Mouse (Mus musculus) stomach, postnatal 0 days (tissue): ENCODE measurements around the gene Prkcq. TPM values are rescaled to one million over a fixed set of nuclear protein-coding genes. Genes with fewer than 3 reads are reported as not detected.

Experiments used
- ATAC-seq: fragments of 200-750 bp; cut with Nextera tagmentation; 2 replicates; pipeline ENCODE4 v1.8.0; 2017; ENCODE audit not compliant: low FRiP score, low TSS enrichment
- DNase-seq: peaks from one replicate; pipeline ENCODE4 v3.0.0-alpha.2; 2016; ENCODE audit warnings: low spot score
- H3K27ac ChIP-seq: fragments of 300-500 bp; sonication (generic); replicated peaks from 2 replicates; pipeline ENCODE4 v1.5.1; 2014; ENCODE audit warnings: mild to moderate bottlenecking, control low read depth
- H3K27me3 ChIP-seq: fragments of 300-500 bp; sonication (generic); 2 replicates; pipeline ENCODE4 v1.6.1; 2014; ENCODE audit warnings: low read length; ENCODE audit not compliant: control insufficient read depth, insufficient read depth
- H3K36me3 ChIP-seq: fragments of 300-500 bp; sonication (generic); 2 replicates; pipeline ENCODE4 v1.6.1; 2014; ENCODE audit warnings: low read length, mixed read lengths; ENCODE audit not compliant: control insufficient read depth, insufficient read depth
- H3K4me1 ChIP-seq: fragments of 300-500 bp; sonication (generic); replicated peaks from 2 replicates; pipeline ENCODE4 v1.6.1; 2014; ENCODE audit warnings: antibody characterized with exemption; ENCODE audit not compliant: control insufficient read depth, insufficient read depth
- H3K4me2 ChIP-seq: fragments of 300-500 bp; sonication (generic); replicated peaks from 2 replicates; pipeline ENCODE4 v1.6.1; 2014; ENCODE audit warnings: low read depth, mild to moderate bottlenecking, control low read depth, moderate library complexity
- H3K4me3 ChIP-seq: fragments of 300-500 bp; sonication (generic); 2 replicates; pipeline ENCODE4 v1.5.1; 2014; ENCODE audit warnings: low read depth, low read length, control low read depth
- H3K9ac ChIP-seq: fragments of 300-500 bp; sonication (generic); 2 replicates; pipeline ENCODE4 v1.6.1; 2014; ENCODE audit warnings: mild to moderate bottlenecking, low read length, control low read depth, mixed read lengths
- H3K9me3 ChIP-seq: fragments of 300-500 bp; sonication (generic); 2 replicates; pipeline ENCODE4 v1.6.1; 2016; ENCODE audit warnings: low read length; ENCODE audit not compliant: control insufficient read depth
- CTCF ChIP-seq: IDR thresholded peaks from 2 replicates; pipeline ENCODE4 v1.5.1; 2016; ENCODE audit warnings: antibody characterized with exemption, low read depth, mild to moderate bottlenecking, moderate library complexity
- EP300 ChIP-seq: optimal IDR thresholded peaks from 2 replicates; pipeline ENCODE3; 2016; ENCODE audit warnings: antibody characterized with exemption
- WGBS: fragments of 180-500 bp; shearing (Covaris S2); extraction: QIAGEN DNeasy Blood & Tissue Kit; methylation state at CpG from one replicate; pipeline ENCODE4 v1.1.7; 2014; 5-methylcytosine and 5-hydroxymethylcytosine counted together
- polyA plus RNA-seq: library from polyadenylated mRNA; unstranded; fragments of >200 nt; fragmentation: Nextera tagmentation; extraction: Ambion mirVana; gene quantifications from 2 replicates; pipeline ENCODE4 v1.2.1, GENCODE M21; 2015

Prkcq gene
- polyA plus RNA-seq, 1 experiment from 2014 or later: 0.91 TPM

GRCm38 (mm10) chr2:11189150-11189767 lies 17.4 kb downstream of the Prkcq start:
- no peak overlapping the region for H3K4me3 ChIP-seq
- no peaks in the 10 kb centered on the region for H3K9me3 ChIP-seq
- WGBS: 78% methylated on average over 4 of the region's 4 CpGs
- no peak overlapping the region for H3K4me2 ChIP-seq
- H3K9ac ChIP-seq: no peak overlapping the region
- no peaks in the 10 kb centered on the region for H3K4me1 ChIP-seq
- H3K27ac ChIP-seq: no peak overlapping the region
- H3K27me3 ChIP-seq: no peaks in the 10 kb centered on the region
- ATAC-seq (no peak), DNase-seq (no peak)
- TF ChIP-seq EP300 (no peak), CTCF (no peak)
- H3K36me3 ChIP-seq: no peaks in the 10 kb centered on the region

- Histone ChIP-seq H3K4me2 (peak overlapping the region; percentile 14; the same call in 1 of the 2 replicates), H3K27me3 (no peaks in the 10 kb centered on the region), H3K9ac (no peak overlapping the region), H3K4me1 (no peaks in the 10 kb centered on the region), H3K27ac (no peak overlapping the region), H3K4me3 (no peak overlapping the region), H3K9me3 (no peaks in the 10 kb centered on the region), H3K36me3 (no peaks in the 10 kb centered on the region)
- DNase-seq: no peak
- no peak for TF ChIP-seq CTCF
- TF ChIP-seq EP300: no peak
- WGBS: 42% methylated on average over 12 of the region's 12 CpGs
- ATAC-seq: no peak
Measured at GRCm38 (mm10) chr2:11192281-11193098, 20.6 kb downstream of the Prkcq start.

GRCm38 (mm10) chr2:11193099-11193618 lies 21.3 kb downstream of the Prkcq start:
- WGBS: 78% methylated on average over 6 of the region's 6 CpGs
- Histone ChIP-seq H3K9ac (no peak overlapping the region), H3K4me2 (peak overlapping the region; percentile 14; the same call in 1 of the 2 replicates), H3K36me3 (no peaks in the 10 kb centered on the region), H3K9me3 (no peaks in the 10 kb centered on the region), H3K4me3 (no peak overlapping the region), H3K4me1 (no peaks in the 10 kb centered on the region), H3K27ac (no peak overlapping the region), H3K27me3 (no peaks in the 10 kb centered on the region)
- DNase-seq (no peak), ATAC-seq (no peak)
- TF ChIP-seq EP300 (no peak), CTCF (no peak)

- no peak overlapping the region for H3K4me3 ChIP-seq
- TF ChIP-seq CTCF: no peak
- no peak for TF ChIP-seq EP300
- no peaks in the 10 kb centered on the region for H3K9me3 ChIP-seq
- no peaks in the 10 kb centered on the region for H3K27me3 ChIP-seq
- no peak overlapping the region for H3K4me2 ChIP-seq
- no peaks in the 10 kb centered on the region for H3K36me3 ChIP-seq
- H3K4me1 ChIP-seq: no peaks in the 10 kb centered on the region
- no peak for DNase-seq
- H3K27ac ChIP-seq: no peak overlapping the region
- ATAC-seq: no peak
- no peak overlapping the region for H3K9ac ChIP-seq
- 68% methylated on average over 5 of the region's 5 CpGs for WGBS
Measured at GRCm38 (mm10) chr2:11194732-11195340, 22.9 kb downstream of the Prkcq start.

- H3K9me3 ChIP-seq: no peaks in the 10 kb centered on the region
- no peaks in the 10 kb centered on the region for H3K27me3 ChIP-seq
- WGBS: 82% methylated on average over 2 of the region's 2 CpGs
- ATAC-seq (no peak), DNase-seq (no peak)
- no peak overlapping the region for H3K9ac ChIP-seq
- no peaks in the 10 kb centered on the region for H3K36me3 ChIP-seq
- H3K4me2 ChIP-seq: no peak overlapping the region
- no peaks in the 10 kb centered on the region for H3K4me1 ChIP-seq
- H3K4me3 ChIP-seq: no peak overlapping the region
- TF ChIP-seq EP300 (no peak), CTCF (no peak)
- H3K27ac ChIP-seq: no peak overlapping the region
Measured at GRCm38 (mm10) chr2:11196071-11196470, 24.2 kb downstream of the Prkcq start.
